ENCODE assay signal across 9 mouse cellular contexts in the genomic region with DNA sequence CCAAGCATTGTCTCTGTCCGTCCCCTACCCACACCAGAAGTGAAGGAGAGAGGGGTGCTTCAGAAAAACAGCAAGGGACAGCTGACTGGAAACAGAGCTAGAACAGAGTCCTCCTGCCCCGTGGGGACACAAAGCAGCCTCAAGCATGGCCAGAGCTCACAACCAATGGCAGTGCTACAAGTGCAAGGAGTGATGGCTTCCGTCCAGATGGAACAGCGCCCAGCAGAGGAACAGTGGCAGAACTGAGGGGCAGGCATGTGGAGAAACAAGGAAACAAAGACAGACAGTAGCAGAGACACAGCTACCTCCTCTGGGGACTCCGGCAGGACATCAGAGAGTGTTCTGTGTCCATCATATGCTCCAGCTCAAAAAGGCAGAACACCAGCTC. TPM values are rescaled to one million over a fixed set of nuclear protein-coding genes. Genes with fewer than 3 reads are reported as not detected.
DNase-seq lines count a peak whose midpoint lies in the region; ATAC-seq lines count a peak whose summit lies in the region.
"Had no signal": no experiment of that assay in that cellular context is flagged by ENCODE, and none has a peak within 500 bp of the region (broad histone marks: within the 10 kb centered on the region; RNA-seq: fewer than 3 reads in every experiment).

No protein-coding gene starts in this region.

- no peak overlapping the region for H3K4me3 ChIP-seq in kidney, embryonic 15.5 days (replicated peaks)
- H3K4me3 ChIP-seq in heart, embryonic 11.5 days (ENCODE audit: low read depth, low read length), result no peak overlapping the region
- no peak overlapping the region for H3K4me3 ChIP-seq in lung, embryonic 16.5 days (ENCODE audit: low read length)
- H3K4me3 ChIP-seq: liver, embryonic 15.5 days had no signal

- ATAC-seq in kidney, embryonic 15.5 days (replicated peaks; ENCODE audit: low FRiP score), result no peak
- no peak for ATAC-seq in heart, embryonic 11.5 days (replicated peaks; ENCODE audit: insufficient number of reproducible peaks, low FRiP score, low TSS enrichment)
- peak; percentile 72; the same call in 1 of the 2 replicates for ATAC-seq in lung, embryonic 16.5 days (ENCODE audit: low read depth)

- peaks cover 9% of the 10 kb centered on the region; the same call in 1 of the 2 replicates for H3K4me1 ChIP-seq in kidney, embryonic 15.5 days
- H3K4me1 ChIP-seq in heart, embryonic 11.5 days (ENCODE audit: control insufficient read depth, insufficient read depth, low read length), result peaks cover 17% of the 10 kb centered on the region
- H3K4me1 ChIP-seq in lung, embryonic 16.5 days (replicated peaks; ENCODE audit: control insufficient read depth, insufficient read depth, low read length), result peaks cover 18% of the 10 kb centered on the region
- H3K4me1 ChIP-seq: liver, embryonic 15.5 days had no signal

- no peak overlapping the region for H3K4me2 ChIP-seq in kidney, embryonic 15.5 days
- H3K4me2 ChIP-seq in heart, embryonic 11.5 days, result no peak overlapping the region
- no peak overlapping the region for H3K4me2 ChIP-seq in lung, embryonic 16.5 days (ENCODE audit: low read depth, low read length)
- H3K4me2 ChIP-seq: liver, embryonic 15.5 days had no signal

- 75% methylated on average over 5 of the region's 5 CpGs for WGBS in kidney, embryonic 15.5 days
- WGBS in heart, embryonic 11.5 days (ENCODE audit: insufficient replicate concordance), result 63% methylated on average over 5 of the region's 5 CpGs
- 49% methylated on average over 5 of the region's 5 CpGs for WGBS in lung, embryonic 16.5 days

- no peak overlapping the region for H3K9ac ChIP-seq in kidney, embryonic 15.5 days
- H3K9ac ChIP-seq in heart, embryonic 11.5 days (ENCODE audit: low read depth, low read length), result peak overlapping the region; percentile 29; the same call in 1 of the 2 replicates
- H3K9ac ChIP-seq in lung, embryonic 16.5 days (ENCODE audit: low read length), result no peak overlapping the region
- H3K9ac ChIP-seq: liver, embryonic 15.5 days had no signal

- no peaks in the 10 kb centered on the region for H3K27me3 ChIP-seq in kidney, embryonic 15.5 days
- no peaks in the 10 kb centered on the region for H3K27me3 ChIP-seq in heart, embryonic 11.5 days (ENCODE audit: control insufficient read depth, insufficient read depth, low read length)
- no peaks in the 10 kb centered on the region for H3K27me3 ChIP-seq in lung, embryonic 16.5 days (ENCODE audit: control insufficient read depth, insufficient read depth, low read depth, low read length)
- H3K27me3 ChIP-seq: liver, embryonic 15.5 days had no signal

- H3K27ac ChIP-seq in kidney, embryonic 15.5 days, result no peak overlapping the region
- H3K27ac ChIP-seq in heart, embryonic 11.5 days (ENCODE audit: low read depth, low read length), result peak overlapping the region; percentile 42; the same call in 1 of the 2 replicates
- H3K27ac ChIP-seq in lung, embryonic 16.5 days (ENCODE audit: low read length), result peak overlapping the region; percentile 44; the same call in 1 of the 2 replicates
- H3K27ac ChIP-seq: liver, embryonic 15.5 days had no signal

- H3K36me3 ChIP-seq in kidney, embryonic 15.5 days, result no peaks in the 10 kb centered on the region
- H3K36me3 ChIP-seq in heart, embryonic 11.5 days (ENCODE audit: control insufficient read depth, insufficient read depth, low read length), result no peaks in the 10 kb centered on the region
- H3K36me3 ChIP-seq in lung, embryonic 16.5 days (ENCODE audit: control insufficient read depth, insufficient read depth, low read length), result no peaks in the 10 kb centered on the region
- H3K36me3 ChIP-seq: liver, embryonic 15.5 days had no signal

- H3K9me3 ChIP-seq in kidney, embryonic 15.5 days (replicated peaks), result no peaks in the 10 kb centered on the region
- no peaks in the 10 kb centered on the region for H3K9me3 ChIP-seq in heart, embryonic 11.5 days (replicated peaks; ENCODE audit: control insufficient read depth, low read length)
- H3K9me3 ChIP-seq in lung, embryonic 16.5 days (ENCODE audit: control insufficient read depth, low read length), result no peaks in the 10 kb centered on the region
- H3K9me3 ChIP-seq: liver, embryonic 15.5 days had no signal

- peak; percentile 84 for DNase-seq in kidney, adult 11 months
- peak; percentile 90 to 94 for DNase-seq in cerebellum, postnatal 25 days
- DNase-seq in kidney, postnatal 36 days, result peak; percentile 91 to 94
- DNase-seq in right cerebral cortex, postnatal 14 days, result peak; percentile 75
- no peak for DNase-seq in embryo, embryonic 9.5 days (ENCODE audit: extremely low spot score)

RNA-seq across cellular contexts. Expression of gene Rab11fip3, which starts 26.1 kb away (rescaled TPM):
- polyA plus RNA-seq in kidney, embryonic 15.5 days (2015; fragmentation: Nextera tagmentation; extraction: Ambion mirVana), result 29.1 and 30.2 TPM in 2 replicates
- polyA plus RNA-seq in heart, embryonic 11.5 days (2014; fragmentation: Nextera tagmentation; extraction: Ambion mirVana), result 11.9 and 12.8 TPM in 2 replicates
- polyA plus RNA-seq in lung, embryonic 16.5 days (2015; fragmentation: Nextera tagmentation; extraction: Ambion mirVana), result 6.5 and 6.7 TPM in 2 replicates

RNA-seq across cellular contexts. Expression of gene Decr2, which starts 46.9 kb away (rescaled TPM):
- polyA plus RNA-seq in kidney, embryonic 15.5 days (2015; fragmentation: Nextera tagmentation; extraction: Ambion mirVana), result 42.9 and 45.7 TPM in 2 replicates
- 30.5 and 34.3 TPM in 2 replicates for polyA plus RNA-seq in heart, embryonic 11.5 days (2014; fragmentation: Nextera tagmentation; extraction: Ambion mirVana)
- polyA plus RNA-seq in lung, embryonic 16.5 days (2015; fragmentation: Nextera tagmentation; extraction: Ambion mirVana), result 36.3 and 36.8 TPM in 2 replicates

RNA-seq across cellular contexts. Expression of gene Nme4, which starts 52.2 kb away (rescaled TPM):
- 101 and 103 TPM in 2 replicates for polyA plus RNA-seq in kidney, embryonic 15.5 days (2015; fragmentation: Nextera tagmentation; extraction: Ambion mirVana)
- 81.7 and 84.2 TPM in 2 replicates for polyA plus RNA-seq in heart, embryonic 11.5 days (2014; fragmentation: Nextera tagmentation; extraction: Ambion mirVana)
- 68.3 and 69.7 TPM in 2 replicates for polyA plus RNA-seq in lung, embryonic 16.5 days (2015; fragmentation: Nextera tagmentation; extraction: Ambion mirVana)

RNA-seq across cellular contexts. Expression of gene Capn15, which starts 57.6 kb away (rescaled TPM):
- 22.7 and 31.6 TPM in 2 replicates for polyA plus RNA-seq in kidney, embryonic 15.5 days (2015; fragmentation: Nextera tagmentation; extraction: Ambion mirVana)
- 12.7 and 15.2 TPM in 2 replicates for polyA plus RNA-seq in heart, embryonic 11.5 days (2014; fragmentation: Nextera tagmentation; extraction: Ambion mirVana)
- polyA plus RNA-seq in lung, embryonic 16.5 days (2015; fragmentation: Nextera tagmentation; extraction: Ambion mirVana), result 21.1 TPM in 2 replicates
